ENCODE assay signal across 32 mouse cellular contexts in genomic region chr2:84658806-84659205, GRCm38 (mm10). TPM values are rescaled to one million over a fixed set of nuclear protein-coding genes. Genes with fewer than 3 reads are reported as not detected.
DNase-seq lines count a peak whose midpoint lies in the region; ATAC-seq and TF ChIP-seq lines count a peak whose summit lies in the region.
"Had no signal": no experiment of that assay in that cellular context is flagged by ENCODE, and none has a peak within 500 bp of the region (broad histone marks: within the 10 kb centered on the region; RNA-seq: fewer than 3 reads in every experiment).

Btbd18 (plus strand) TSS chr2:84659079.

- WGBS in forebrain, embryonic 11.5 days, result 93% methylated on average over 32 of the region's 32 CpGs
- 94% methylated on average over 32 of the region's 32 CpGs for WGBS in forebrain, embryonic 13.5 days
- 84% methylated on average over 32 of the region's 32 CpGs for WGBS in liver, embryonic 14.5 days (ENCODE audit: insufficient replicate concordance)
- 92% methylated on average over 32 of the region's 32 CpGs for WGBS in hindbrain, postnatal 0 days

- no peak within 1 kb of the TSS for H3K27ac ChIP-seq in forebrain, embryonic 11.5 days (ENCODE audit: low read depth, low read length)
- H3K27ac ChIP-seq in forebrain, embryonic 13.5 days, result no peak within 1 kb of the TSS
- H3K27ac ChIP-seq in liver, embryonic 14.5 days, result no peak within 1 kb of the TSS
- H3K27ac ChIP-seq in hindbrain, postnatal 0 days, result no peak within 1 kb of the TSS
- H3K27ac ChIP-seq: embryonic facial prominence, embryonic 12.5 days; forebrain, embryonic 10.5 days; hindbrain, embryonic 12.5 days; kidney, embryonic 15.5 days; liver, embryonic 13.5 days; midbrain, embryonic 13.5 days had no signal

- H3K9me3 ChIP-seq in forebrain, embryonic 11.5 days (ENCODE audit: control insufficient read depth, low read length), result no peaks in the 10 kb centered on the region
- H3K9me3 ChIP-seq in forebrain, embryonic 13.5 days (replicated peaks), result no peaks in the 10 kb centered on the region
- H3K9me3 ChIP-seq in E14TG2a.4 (ENCODE audit: low read length), result peaks cover 8% of the 10 kb centered on the region; the same call in 1 of the 2 replicates
- no peaks in the 10 kb centered on the region for H3K9me3 ChIP-seq in liver, embryonic 14.5 days (ENCODE audit: control insufficient read depth, low read length)
- H3K9me3 ChIP-seq in hindbrain, postnatal 0 days (ENCODE audit: low read length), result no peaks in the 10 kb centered on the region
- H3K9me3 ChIP-seq: embryonic facial prominence, embryonic 12.5 days; kidney, embryonic 15.5 days; liver, embryonic 13.5 days; midbrain, embryonic 13.5 days had no signal

- no peak within 1 kb of the TSS for H3K9ac ChIP-seq in forebrain, embryonic 11.5 days (ENCODE audit: low read length)
- H3K9ac ChIP-seq in forebrain, embryonic 13.5 days, result no peak within 1 kb of the TSS
- no peak within 1 kb of the TSS for H3K9ac ChIP-seq in liver, embryonic 14.5 days (replicated peaks)
- no peak within 1 kb of the TSS for H3K9ac ChIP-seq in hindbrain, postnatal 0 days (replicated peaks; ENCODE audit: low read length)
- H3K9ac ChIP-seq: embryonic facial prominence, embryonic 12.5 days; forebrain, postnatal 0 days; hindbrain, embryonic 12.5 days; kidney, embryonic 15.5 days; liver, embryonic 13.5 days; midbrain, embryonic 13.5 days had no signal

- 0 out of 2 replicates have a peak, but pooled peaks have one; percentile 17 for ATAC-seq in forebrain, embryonic 11.5 days (replicated peaks; ENCODE audit: low FRiP score)
- no peak for ATAC-seq in forebrain, embryonic 13.5 days
- ATAC-seq in liver, embryonic 14.5 days (ENCODE audit: insufficient read depth), result 0 out of 2 replicates have a peak, but pooled peaks have one; percentile 19
- no peak for ATAC-seq in hindbrain, postnatal 0 days
- ATAC-seq: activated CD4-positive, CD25-positive, alpha-beta regulatory T cell, adult 4 months; forebrain, postnatal 0 days; midbrain, embryonic 13.5 days had no signal

- no peaks in the 10 kb centered on the region for H3K27me3 ChIP-seq in forebrain, embryonic 11.5 days (ENCODE audit: control insufficient read depth, insufficient read depth, low read length)
- no peaks in the 10 kb centered on the region for H3K27me3 ChIP-seq in forebrain, embryonic 13.5 days
- H3K27me3 ChIP-seq in E14TG2a.4 (ENCODE audit: insufficient read depth, low read length), result peaks cover 20% of the 10 kb centered on the region
- H3K27me3 ChIP-seq in liver, embryonic 14.5 days (ENCODE audit: control insufficient read depth, insufficient read depth, low read length), result no peaks in the 10 kb centered on the region
- H3K27me3 ChIP-seq in hindbrain, postnatal 0 days (ENCODE audit: insufficient read depth, low read length), result no peaks in the 10 kb centered on the region
- H3K27me3 ChIP-seq: CH12.LX; embryonic facial prominence, embryonic 12.5 days; hindbrain, embryonic 12.5 days; kidney, embryonic 15.5 days; liver, embryonic 13.5 days; megakaryocyte, embryonic 14.5 days; midbrain, embryonic 13.5 days had no signal

- no peak for TF ChIP-seq EP300 in liver, embryonic 14.5 days (IDR thresholded peaks at IDR 0.05; ENCODE audit: low read depth)

- H3K4me2 ChIP-seq in forebrain, embryonic 11.5 days (ENCODE audit: low read depth, low read length, severe bottlenecking), result no peak within 1 kb of the TSS
- no peak within 1 kb of the TSS for H3K4me2 ChIP-seq in forebrain, embryonic 13.5 days
- H3K4me2 ChIP-seq in liver, embryonic 14.5 days (ENCODE audit: low read depth), result no peak within 1 kb of the TSS
- no peak within 1 kb of the TSS for H3K4me2 ChIP-seq in hindbrain, postnatal 0 days (ENCODE audit: low read depth, low read length)
- H3K4me2 ChIP-seq: embryonic facial prominence, embryonic 12.5 days; hindbrain, embryonic 12.5 days; kidney, embryonic 15.5 days; liver, embryonic 13.5 days; midbrain, embryonic 13.5 days had no signal

- no peak within 1 kb of the TSS for H3K4me3 ChIP-seq in forebrain, embryonic 11.5 days (ENCODE audit: low read depth, low read length)
- no peak within 1 kb of the TSS for H3K4me3 ChIP-seq in forebrain, embryonic 13.5 days
- H3K4me3 ChIP-seq in E14TG2a.4 (replicated peaks; ENCODE audit: low read length), result peak within 1 kb of the TSS; percentile 29; the same call in 1 of the 2 replicates
- H3K4me3 ChIP-seq in liver, embryonic 14.5 days (ENCODE audit: insufficient read depth in 1 of 2, low read depth in 2 of 2, low read length in 2 of 2), result no peak within 1 kb of the TSS
- no peak within 1 kb of the TSS for H3K4me3 ChIP-seq in hindbrain, postnatal 0 days (ENCODE audit: low read length)
- H3K4me3 ChIP-seq: embryonic facial prominence, embryonic 12.5 days; forebrain, embryonic 10.5 days; hindbrain, embryonic 12.5 days; kidney, embryonic 15.5 days; liver, embryonic 13.5 days; midbrain, embryonic 13.5 days had no signal

- no peaks in the 10 kb centered on the region for H3K4me1 ChIP-seq in forebrain, embryonic 11.5 days (replicated peaks; ENCODE audit: control insufficient read depth, insufficient read depth, low read length)
- H3K4me1 ChIP-seq in forebrain, embryonic 13.5 days, result no peaks in the 10 kb centered on the region
- H3K4me1 ChIP-seq in E14TG2a.4 (replicated peaks; ENCODE audit: low read depth, low read length), result peaks cover 3% of the 10 kb centered on the region; the same call in 1 of the 2 replicates
- no peaks in the 10 kb centered on the region for H3K4me1 ChIP-seq in liver, embryonic 14.5 days (replicated peaks; ENCODE audit: control insufficient read depth in 2 of 2, insufficient read depth in 2 of 2, low read length in 1 of 2)
- H3K4me1 ChIP-seq in hindbrain, postnatal 0 days (ENCODE audit: insufficient read depth, low read length), result no peaks in the 10 kb centered on the region
- H3K4me1 ChIP-seq: embryonic facial prominence, embryonic 12.5 days; forebrain, embryonic 10.5 days; hindbrain, embryonic 12.5 days; kidney, embryonic 15.5 days; liver, embryonic 13.5 days; midbrain, embryonic 13.5 days had no signal

- no peaks in the 10 kb centered on the region for H3K36me3 ChIP-seq in forebrain, embryonic 11.5 days (ENCODE audit: control insufficient read depth, insufficient read depth, low read length)
- no peaks in the 10 kb centered on the region for H3K36me3 ChIP-seq in forebrain, embryonic 13.5 days (ENCODE audit: poor library complexity, severe bottlenecking)
- H3K36me3 ChIP-seq in E14TG2a.4 (ENCODE audit: insufficient read depth, low read length), result no peaks in the 10 kb centered on the region
- H3K36me3 ChIP-seq in liver, embryonic 14.5 days (replicated peaks; ENCODE audit: control insufficient read depth, insufficient read depth, low read depth), result no peaks in the 10 kb centered on the region
- H3K36me3 ChIP-seq in hindbrain, postnatal 0 days (ENCODE audit: insufficient read depth, low read length), result no peaks in the 10 kb centered on the region
- H3K36me3 ChIP-seq: embryonic facial prominence, embryonic 12.5 days; forebrain, embryonic 10.5 days; hindbrain, embryonic 12.5 days; kidney, embryonic 15.5 days; liver, embryonic 13.5 days; midbrain, embryonic 13.5 days had no signal

- TF ChIP-seq CTCF in E14TG2a.4 (conservative IDR thresholded peaks at IDR 0.05; ENCODE audit: low read length), result no peak
- TF ChIP-seq CTCF in liver, embryonic 14.5 days (IDR thresholded peaks at IDR 0.05; ENCODE audit: low read depth), result no peak
- TF ChIP-seq CTCF in hindbrain, postnatal 0 days (IDR thresholded peaks at IDR 0.05; ENCODE audit: low read depth), result no peak

- no peak for DNase-seq in forebrain, embryonic 11.5 days (ENCODE audit: low spot score)
- no peak for DNase-seq in liver, embryonic 14.5 days (ENCODE audit: low read depth in 3 of 3, low spot score in 3 of 3)
- DNase-seq in testis, postnatal 10 days (ENCODE audit: low spot score), result peak; percentile 57
- no peak for DNase-seq in lung, postnatal 10 days
- DNase-seq in hindbrain, postnatal 0 days (ENCODE audit: low spot score), result no peak
- DNase-seq: adrenal gland, adult 2 months; cerebellum, adult 9-10 months; embryo, embryonic 11 days; forebrain, postnatal 0 days; heart, postnatal 14 days; kidney, adult 11 months; liver, embryonic 13.5 days; lung, postnatal 4 days; thymus, postnatal 14 days had no signal

RNA-seq across cellular contexts. Expression of gene Btbd18, which starts in this region (rescaled TPM):
- 0.36 and 0.77 TPM in 2 replicates for polyA plus RNA-seq in forebrain, embryonic 11.5 days (2014; fragmentation: Nextera tagmentation; extraction: Ambion mirVana)
- 0.25 and 0.31 TPM in 2 replicates for polyA plus RNA-seq in forebrain, embryonic 13.5 days (2015; fragmentation: Nextera tagmentation; extraction: Ambion mirVana)
- not detected in 2 replicates for polyA plus RNA-seq in liver, embryonic 14.5 days (2012; rRNA removed)
- polyA plus RNA-seq in liver, embryonic 14.5 days (2014; fragmentation: Nextera tagmentation; extraction: Ambion mirVana), result 0.05 TPM in 1 of 2 replicates, not detected in the other
- total RNA-seq in hindbrain, postnatal 0 days (2014; rRNA removed), result not detected in 2 replicates
- polyA plus RNA-seq in hindbrain, postnatal 0 days (2015; fragmentation: Nextera tagmentation; extraction: Ambion mirVana), result 0.50 and 0.68 TPM in 2 replicates
- total RNA-seq: gastrocnemius, adult 8-10 months; heart, adult 8-10 months; heart, postnatal 14 days; layer of hippocampus, adult 18-20 months; layer of hippocampus, postnatal 10 days; left cerebral cortex, adult 18-20 months; left cerebral cortex, postnatal 14 days; monocyte, adult 5-6 weeks had no signal
- polyA plus RNA-seq: urinary bladder, adult 2 months had no signal

Comparison
In these comparisons a context has a peak if more than half of its experiments do, and no peak if none do; other contexts are left out.
1. Peak in ATAC-seq in forebrain, embryonic 11.5 days; RNA of the gene not detected or under 1 TPM.
2. Peak in ATAC-seq in liver, embryonic 14.5 days; RNA of the gene not detected or under 1 TPM.